Mouse (Mus musculus) T-cell, adult 2 months (primary cell): ENCODE measurements around the gene Kdr.

ENCODE experiments used
- DNase-seq: peaks from one replicate; pipeline ENCODE4 v3.0.0; 2022; ENCODE audit warnings: low spot score

The Kdr gene

DNA sequence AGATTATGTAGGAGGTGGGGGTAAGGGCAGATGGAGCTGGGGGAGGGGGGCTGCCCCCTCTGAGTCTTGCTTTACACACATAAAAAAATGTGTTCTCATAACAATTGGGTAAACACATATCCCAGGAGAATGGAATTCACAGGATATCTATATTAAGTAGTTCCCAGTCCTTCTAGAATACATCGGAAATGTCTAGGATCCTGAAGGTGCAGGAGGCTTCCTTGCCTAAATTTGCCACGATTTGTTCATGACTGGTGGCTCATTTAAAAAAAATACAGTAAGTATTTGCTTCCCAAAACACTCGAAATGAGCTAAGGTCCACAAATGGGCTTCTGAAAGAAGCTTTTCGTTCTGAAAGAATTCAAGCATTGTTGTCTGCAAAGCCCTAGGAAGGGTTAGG is 61.0 kb downstream of the Kdr start:
- DNase-seq, result no peak

DNA sequence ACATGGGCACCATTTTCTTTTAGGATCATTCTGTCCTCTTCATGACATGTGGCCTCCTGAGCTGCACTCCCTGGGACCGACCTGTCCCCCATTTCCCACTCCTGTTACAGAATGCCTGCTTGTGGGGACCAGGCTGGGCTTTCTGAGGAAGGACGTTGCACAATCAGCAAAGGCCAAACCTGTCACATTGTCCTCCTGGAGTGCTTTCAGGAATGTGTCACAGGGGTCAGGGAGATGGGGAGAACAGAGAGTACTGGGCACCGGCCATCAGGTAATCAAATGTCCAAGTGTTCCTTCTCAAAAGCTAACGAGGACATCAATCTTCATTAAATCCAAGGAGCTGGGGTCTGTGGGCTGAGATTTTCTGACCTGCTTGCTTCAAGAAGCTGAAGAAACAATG is 72.2 kb downstream of the Kdr start:
- no peak for DNase-seq

DNA sequence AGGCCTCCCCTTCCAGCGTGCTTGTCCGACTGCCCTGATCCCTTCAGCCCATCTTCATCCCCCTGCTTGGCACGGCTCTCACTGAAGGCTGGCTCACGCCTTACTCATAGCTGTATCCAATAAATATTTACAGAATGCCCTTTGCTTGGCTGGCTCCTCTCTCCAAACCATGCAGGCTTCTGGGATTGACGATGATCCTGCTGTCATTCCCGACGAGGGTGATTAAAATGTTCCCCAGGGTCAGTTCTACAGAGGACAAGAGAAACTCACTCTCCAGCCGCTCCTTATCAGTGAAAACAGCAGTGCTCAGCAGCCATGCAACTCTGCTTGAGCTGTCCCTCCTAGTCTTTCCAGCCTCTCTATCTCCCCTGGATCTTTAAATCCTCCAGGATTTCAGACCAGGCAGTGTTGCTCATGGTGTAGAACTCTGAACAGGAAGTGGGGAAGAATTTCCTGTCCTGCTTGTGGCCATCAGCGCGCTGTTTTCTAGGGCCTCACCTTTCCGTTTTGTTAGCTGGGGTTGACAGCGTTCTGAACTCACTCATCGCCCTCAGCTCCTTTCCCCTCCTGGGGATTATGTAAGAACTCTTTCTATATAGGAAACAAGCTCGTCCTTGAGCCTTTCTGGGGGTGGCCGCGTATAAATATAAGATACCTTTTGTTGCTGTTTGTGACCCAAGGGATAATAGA is 77.9 kb downstream of the Kdr start:
- DNase-seq, result no peak

DNA sequence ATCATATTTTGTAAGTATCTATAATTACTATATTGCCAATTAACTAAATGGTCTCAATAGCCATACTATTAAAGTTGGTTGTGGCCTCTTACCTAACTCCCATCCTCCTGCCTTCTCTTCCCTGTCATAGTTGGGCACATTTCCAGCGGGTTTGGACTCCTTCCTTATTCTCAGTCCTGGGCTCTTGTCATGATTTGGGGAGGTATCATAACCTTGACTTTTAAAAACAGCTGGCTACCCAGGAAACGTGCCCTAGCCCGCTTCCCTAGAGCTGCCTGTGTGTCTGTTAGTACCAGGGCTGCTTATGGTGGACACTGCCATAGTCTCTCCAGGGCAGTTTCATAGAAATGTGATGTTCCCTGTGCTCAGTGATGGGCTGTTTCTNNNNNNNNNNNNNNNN is 82.9 kb downstream of the Kdr start:
- DNase-seq, result no peak

DNA sequence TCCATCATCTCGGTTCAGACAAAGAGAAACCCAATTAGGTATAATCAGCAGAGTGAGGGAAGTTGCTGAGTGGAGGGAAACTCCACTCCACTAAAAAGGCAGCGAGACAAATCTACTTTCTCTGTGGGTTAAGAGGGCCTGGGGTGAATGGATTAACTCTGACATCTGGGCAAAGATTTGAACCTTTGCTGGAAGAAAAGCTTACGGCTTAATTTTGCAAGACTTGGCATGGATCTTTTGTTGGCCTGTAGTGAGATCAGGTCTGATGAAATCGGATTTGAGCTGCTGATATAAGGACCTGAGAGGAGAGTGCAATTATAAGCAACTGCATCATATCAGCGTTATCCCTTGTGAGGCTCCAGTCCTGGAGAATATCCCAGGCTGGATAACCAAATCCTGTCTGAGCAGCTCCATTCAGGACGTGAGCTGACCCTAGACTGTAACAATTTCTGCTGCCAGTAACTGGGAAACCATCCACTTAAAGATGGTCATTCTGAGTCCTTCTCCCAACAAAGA is 85.2 kb downstream of the Kdr start:
- DNase-seq, result no peak
